Mouse (Mus musculus) ES-E14 (cell line): ENCODE results near the gene Fam181a.

Source experiments
- MAFK ChIP-seq: IDR thresholded peaks from 2 replicates; pipeline ENCODE4 v1.6.1; 2014; ENCODE audit warnings: mild to moderate bottlenecking, low read depth, low read length, inconsistent platforms; ENCODE audit not compliant: insufficient read depth
- ZC3H11A ChIP-seq: IDR thresholded peaks from 2 replicates; pipeline ENCODE4 v1.6.1; 2012; ENCODE audit warnings: low read depth, mild to moderate bottlenecking, inconsistent platforms, low read length, borderline replicate concordance

GRCm38 (mm10) chr12:103322801-103323200 lies 12.0 kb downstream of the Fam181a start:
- TF ChIP-seq MAFK: no peak
- TF ChIP-seq ZC3H11A: no peak
